Mouse (Mus musculus): ENCODE data around the gene Atg4c.

DNA sequence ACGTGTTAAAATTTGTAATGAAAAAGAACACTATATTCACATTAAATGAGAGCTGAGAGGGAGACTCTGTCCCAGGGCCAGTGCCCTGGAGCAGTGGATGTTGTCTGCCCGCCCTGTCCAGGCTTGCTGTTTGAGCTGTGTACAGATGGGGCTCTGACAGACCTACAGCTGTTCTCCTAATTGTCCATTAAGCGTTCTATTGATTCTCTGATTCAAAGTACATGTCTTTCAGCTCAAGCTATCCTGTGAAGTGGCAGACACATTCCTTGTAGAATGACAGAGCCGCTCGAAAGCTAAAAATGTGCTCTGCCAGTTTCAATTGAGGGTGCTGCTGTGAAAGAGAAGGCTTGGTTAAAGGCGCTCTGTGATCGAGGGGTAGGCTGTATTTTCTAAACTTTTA is 80.2 kb downstream of the Atg4c start:
- TF ChIP-seq CTCF (IDR thresholded peaks at IDR 0.05; ENCODE audit: low read depth) (no peak), EP300 (IDR thresholded peaks at IDR 0.05; ENCODE audit: low read depth) (no peak)
